Mouse (Mus musculus) hindbrain, embryonic 16.5 days (tissue): ENCODE measurements around the gene Megf8. TPM values are rescaled to one million over a fixed set of nuclear protein-coding genes. Genes with fewer than 3 reads are reported as not detected.

ENCODE experiments used
- ATAC-seq: fragments of 200-750 bp; cut with Nextera tagmentation; 2 replicates; pipeline ENCODE4 v1.8.0; 2017; ENCODE audit warnings: moderate TSS enrichment, moderate library complexity
- H3K27ac ChIP-seq: fragments of 300-500 bp; sonication (generic); 2 replicates; pipeline ENCODE4 v1.5.1; 2014; ENCODE audit warnings: low read depth, mild to moderate bottlenecking, control low read depth, low read length, moderate library complexity
- H3K27me3 ChIP-seq: fragments of 300-500 bp; sonication (generic); replicated peaks from 2 replicates; pipeline ENCODE4 v1.6.1; 2014; ENCODE audit warnings: low read length; ENCODE audit not compliant: control insufficient read depth, insufficient read depth
- H3K36me3 ChIP-seq: fragments of 300-500 bp; sonication (generic); 2 replicates; pipeline ENCODE4 v1.6.1; 2014; ENCODE audit warnings: mild to moderate bottlenecking, low read length, moderate library complexity, mixed read lengths; ENCODE audit not compliant: control insufficient read depth, insufficient read depth
- H3K4me1 ChIP-seq: fragments of 300-500 bp; sonication (generic); 2 replicates; pipeline ENCODE4 v1.6.1; 2014; ENCODE audit warnings: low read depth, low read length; ENCODE audit not compliant: control insufficient read depth, insufficient read depth
- H3K4me2 ChIP-seq: fragments of 300-500 bp; sonication (generic); 2 replicates; pipeline ENCODE4 v1.6.1; 2014; ENCODE audit warnings: mild to moderate bottlenecking, low read length, control low read depth, moderate library complexity
- H3K4me3 ChIP-seq: fragments of 300-500 bp; sonication (generic); 2 replicates; pipeline ENCODE4 v1.5.1; 2014; ENCODE audit warnings: mild to moderate bottlenecking, low read length, control low read depth, moderate library complexity
- H3K9ac ChIP-seq: fragments of 300-500 bp; sonication (generic); 2 replicates; pipeline ENCODE4 v1.6.1; 2014; ENCODE audit warnings: low read depth, mild to moderate bottlenecking, control low read depth, low read length, moderate library complexity
- H3K9me3 ChIP-seq: fragments of 300-500 bp; sonication (generic); 2 replicates; pipeline ENCODE4 v1.6.1; 2014; ENCODE audit warnings: mild to moderate bottlenecking, low read length, moderate library complexity; ENCODE audit not compliant: control insufficient read depth
- WGBS: fragments of 180-500 bp; shearing (Covaris S2); extraction: QIAGEN DNeasy Blood & Tissue Kit; methylation state at CpG from one replicate; pipeline ENCODE4 v1.1.7; 2014; 5-methylcytosine and 5-hydroxymethylcytosine counted together
- polyA plus RNA-seq: library from polyadenylated mRNA; unstranded; fragments of >200 nt; fragmentation: Nextera tagmentation; extraction: Ambion mirVana; gene quantifications from 2 replicates; pipeline ENCODE4 v1.2.1, GENCODE M21; 2015

The Megf8 gene
- polyA plus RNA-seq, 1 experiment from 2014 or later, result 23.6 TPM

GRCm38 (mm10) chr7:25292107-25292506 lies 24.9 kb upstream of the Megf8 start:
- 54% methylated on average over 7 of the region's 7 CpGs for WGBS
- Histone ChIP-seq H3K4me3 (no peak overlapping the region), H3K4me2 (no peak overlapping the region), H3K9ac (no peak overlapping the region), H3K27ac (no peak overlapping the region), H3K4me1 (peaks cover 16% of the 10 kb centered on the region), H3K9me3 (no peaks in the 10 kb centered on the region), H3K27me3 (no peaks in the 10 kb centered on the region), H3K36me3 (peaks cover 63% of the 10 kb centered on the region)
- ATAC-seq, result no peak

- ATAC-seq, result no peak
- Histone ChIP-seq H3K9me3 (no peaks in the 10 kb centered on the region), H3K36me3 (peaks cover 53% of the 10 kb centered on the region), H3K4me2 (no peak overlapping the region), H3K27me3 (no peaks in the 10 kb centered on the region), H3K27ac (peak overlapping the region; percentile 37; the same call in 1 of the 2 replicates), H3K9ac (no peak overlapping the region), H3K4me1 (peaks cover 16% of the 10 kb centered on the region), H3K4me3 (no peak overlapping the region)
- WGBS, result 75% methylated on average over 9 of the region's 10 CpGs
Measured at GRCm38 (mm10) chr7:25293191-25293739, 23.7 kb upstream of the Megf8 start.

GRCm38 (mm10) chr7:25294495-25294894 lies 22.5 kb upstream of the Megf8 start:
- Histone ChIP-seq H3K9ac (no peak overlapping the region), H3K27ac (no peak overlapping the region), H3K4me2 (no peak overlapping the region), H3K4me3 (no peak overlapping the region), H3K27me3 (no peaks in the 10 kb centered on the region), H3K9me3 (no peaks in the 10 kb centered on the region), H3K4me1 (peaks cover 16% of the 10 kb centered on the region), H3K36me3 (peaks cover 41% of the 10 kb centered on the region)
- no peak for ATAC-seq
- WGBS, result 90% methylated on average over 4 of the region's 4 CpGs

GRCm38 (mm10) chr7:25294960-25295722 lies 21.8 kb upstream of the Megf8 start:
- WGBS, result 90% methylated on average over 12 of the region's 12 CpGs
- ATAC-seq, result no peak
- Histone ChIP-seq H3K4me3 (no peak overlapping the region), H3K9ac (no peak overlapping the region), H3K9me3 (no peaks in the 10 kb centered on the region), H3K27me3 (no peaks in the 10 kb centered on the region), H3K36me3 (peaks cover 35% of the 10 kb centered on the region), H3K4me1 (peaks cover 16% of the 10 kb centered on the region), H3K4me2 (no peak overlapping the region), H3K27ac (no peak overlapping the region; the same call in 1 of the 2 replicates)

GRCm38 (mm10) chr7:25296945-25297453 lies 20.0 kb upstream of the Megf8 start:
- H3K9ac ChIP-seq, result peak overlapping the region; percentile 84
- peak overlapping the region; percentile 73 for H3K4me2 ChIP-seq
- H3K4me1 ChIP-seq, result peaks cover 16% of the 10 kb centered on the region
- H3K27ac ChIP-seq, result peak overlapping the region; percentile 97
- WGBS, result 1% methylated on average over 21 of the region's 21 CpGs
- peak; percentile 40 for ATAC-seq
- no peaks in the 10 kb centered on the region for H3K9me3 ChIP-seq
- H3K36me3 ChIP-seq, result peaks cover 20% of the 10 kb centered on the region
- no peaks in the 10 kb centered on the region for H3K27me3 ChIP-seq
- H3K4me3 ChIP-seq, result peak overlapping the region; percentile 81

GRCm38 (mm10) chr7:25297454-25298325 lies 19.3 kb upstream of the Megf8 start, which contains the start of gene Pafah1b3:
Gene Pafah1b3 (minus strand): TSS chr7:25297986.
- Histone ChIP-seq H3K4me1 (peaks cover 16% of the 10 kb centered on the region), H3K9ac (peak within 1 kb of the TSS; percentile 84), H3K4me3 (peak within 1 kb of the TSS; percentile 81), H3K27ac (peak within 1 kb of the TSS; percentile 97), H3K4me2 (peak within 1 kb of the TSS; percentile 73), H3K27me3 (no peaks in the 10 kb centered on the region), H3K9me3 (no peaks in the 10 kb centered on the region), H3K36me3 (peaks cover 20% of the 10 kb centered on the region)
- WGBS, result under 1% methylated on average over 50 of the region's 52 CpGs
- ATAC-seq, result peak; percentile 91

- Histone ChIP-seq H3K4me1 (peaks cover 10% of the 10 kb centered on the region), H3K27me3 (no peaks in the 10 kb centered on the region), H3K36me3 (no peaks in the 10 kb centered on the region), H3K27ac (no peak within 1 kb of the TSS), H3K9ac (no peak within 1 kb of the TSS), H3K4me3 (peak within 1 kb of the TSS; percentile 11; the same call in 1 of the 2 replicates), H3K9me3 (no peaks in the 10 kb centered on the region), H3K4me2 (peak within 1 kb of the TSS; percentile 34)
- 60% methylated on average over 18 of the region's 19 CpGs for WGBS
- peak; percentile 46 for ATAC-seq
Measured at GRCm38 (mm10) chr7:25301063-25301462, 15.9 kb upstream of the Megf8 start, which contains the start of gene Prr19. Gene Prr19 (plus strand): TSS chr7:25301411.

- Histone ChIP-seq H3K27ac (no peak overlapping the region), H3K4me3 (no peak overlapping the region), H3K4me1 (peaks cover 7% of the 10 kb centered on the region), H3K27me3 (no peaks in the 10 kb centered on the region), H3K9me3 (no peaks in the 10 kb centered on the region), H3K9ac (no peak overlapping the region), H3K36me3 (no peaks in the 10 kb centered on the region), H3K4me2 (no peak overlapping the region)
- WGBS, result 72% methylated on average over 9 of the region's 9 CpGs
- ATAC-seq, result no peak
Measured at GRCm38 (mm10) chr7:25303003-25303684, 13.8 kb upstream of the Megf8 start.
